Mouse (Mus musculus): ENCODE results near the gene Rela. TPM values are rescaled to one million over a fixed set of nuclear protein-coding genes. Genes with fewer than 3 reads are reported as not detected.

Rela gene
- total and polyA plus RNA-seq, 3 experiments: 12.1 to 51.9 (median 21.0) TPM

DNA sequence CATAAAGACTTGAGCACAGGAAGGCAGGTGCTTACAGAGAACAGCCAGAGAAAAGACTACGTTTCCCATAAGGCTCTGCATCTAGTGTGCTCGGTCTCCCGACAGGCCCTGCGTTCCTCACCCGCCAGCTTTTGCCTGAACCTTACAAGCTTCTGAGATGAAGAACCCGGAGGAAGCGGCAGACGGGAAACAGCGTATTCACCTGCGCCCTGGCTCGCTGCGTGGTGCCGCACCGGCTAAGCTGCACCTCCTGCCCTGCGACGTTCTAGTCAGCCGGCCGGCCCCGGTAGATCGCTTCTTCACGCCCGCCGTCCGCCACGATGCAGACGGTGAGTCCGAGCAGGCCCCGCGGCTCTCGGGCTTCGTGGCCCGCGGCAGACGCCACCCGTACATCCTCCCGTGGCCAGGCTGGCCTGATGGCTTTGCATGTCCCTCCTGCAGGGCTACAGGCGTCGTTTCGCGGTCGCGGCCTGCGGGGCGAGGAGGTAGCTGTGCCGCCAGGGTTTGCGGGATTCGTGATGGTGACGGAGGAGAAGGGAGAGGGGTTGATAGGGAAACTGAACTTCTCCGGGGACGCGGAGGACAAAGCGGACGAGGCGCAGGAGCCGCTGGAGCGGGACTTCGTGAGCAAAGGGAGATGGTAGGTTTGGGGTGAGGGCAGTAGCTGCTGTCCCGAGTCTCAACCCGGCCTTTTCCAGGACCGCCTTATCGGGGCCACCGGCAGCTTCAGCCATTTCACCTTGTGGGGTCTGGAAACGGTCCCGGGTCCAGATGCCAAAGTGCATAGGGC, 35.3 kb upstream of the Rela start, which contains the start of gene Rnaseh2c (continued):
- TF ChIP-seq ZMIZ1 (IDR thresholded peaks at IDR 0.05; ENCODE audit: low read depth, low read length) (no peak), NELFE (IDR thresholded peaks at IDR 0.05; ENCODE audit: low read depth, low read length) (peak; percentile 69)

DNA sequence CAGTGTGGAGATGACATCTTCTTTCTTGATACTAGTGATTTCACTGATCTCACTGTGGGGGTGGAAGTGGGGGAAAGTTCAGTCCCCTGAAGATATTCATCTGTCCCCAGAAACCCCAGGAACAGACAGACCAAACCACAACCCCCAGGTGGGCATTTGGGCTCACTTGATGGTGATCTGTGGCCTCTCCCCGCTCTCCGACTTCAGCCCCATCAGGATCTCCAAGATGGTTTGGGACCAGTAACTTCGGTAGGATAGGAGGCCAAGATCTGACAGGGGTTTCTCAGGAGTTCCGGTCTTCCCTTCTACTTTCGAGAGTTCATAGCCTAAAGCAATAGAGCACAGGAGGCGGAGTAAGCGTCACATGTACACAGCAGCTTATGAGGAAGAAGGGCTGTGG, 33.6 kb upstream of the Rela start:
- TF ChIP-seq USF1 (IDR thresholded peaks at IDR 0.05; ENCODE audit: low read depth, low read length) (no peak), ZNF384 (IDR thresholded peaks at IDR 0.05; ENCODE audit: low read depth, low read length) (no peak), JUN (IDR thresholded peaks at IDR 0.05; ENCODE audit: insufficient read depth, low read depth, low read length) (no peak), MYC (IDR thresholded peaks at IDR 0.05; ENCODE audit: low read depth, low read length) (no peak), GABPA (IDR thresholded peaks at IDR 0.05; ENCODE audit: insufficient replicate concordance, low read depth, low read length) (no peak), KAT2A (IDR thresholded peaks at IDR 0.05; ENCODE audit: insufficient replicate concordance, low read length) (no peak), UBTF (IDR thresholded peaks at IDR 0.05; ENCODE audit: low read depth, low read length) (no peak), MAX (IDR thresholded peaks at IDR 0.05; ENCODE audit: low read length) (no peak), MEF2A (IDR thresholded peaks at IDR 0.05; ENCODE audit: borderline replicate concordance, low read depth, low read length) (no peak), SMC3 (IDR thresholded peaks at IDR 0.05; ENCODE audit: low read depth, low read length) (no peak), NELFE (IDR thresholded peaks at IDR 0.05; ENCODE audit: low read depth, low read length) (no peak), CHD2 (IDR thresholded peaks at IDR 0.05; ENCODE audit: low read length) (no peak)
- H3K79me2 ChIP-seq (replicated peaks; ENCODE audit: control insufficient read depth, extremely low read depth, insufficient read depth, poor library complexity, severe bottlenecking): peaks cover 14% of the 10 kb centered on the region
- H3K9ac ChIP-seq (ENCODE audit: insufficient read depth, low read depth): no peak overlapping the region
- no peak overlapping the region for H3K27ac ChIP-seq (ENCODE audit: insufficient read depth, low read depth)
- dilution Hi-C loops (cut with MboI; ENCODE audit: extremely low pct_ligation_motif_present, extremely low pct_unique_long_range_greater_than_20kb, low sequenced_read_pairs) (no loop called here), in situ Hi-C loops (cut with MboI; ENCODE audit: low pct_ligation_motif_present, low pct_unique_long_range_greater_than_20kb, low sequenced_read_pairs) (no loop called here)
- no peak overlapping the region for H3K4me2 ChIP-seq (ENCODE audit: insufficient read depth, low read depth, poor library complexity, severe bottlenecking)
- peaks cover 9 to 31% of the 10 kb centered on the region in 2 experiments for H3K4me1 ChIP-seq (ENCODE audit: control insufficient read depth in 1 of 2, insufficient read depth in 2 of 2)
- no peak for DNase-seq (ENCODE audit: extremely low read depth)
- H3K36me3 ChIP-seq (replicated peaks in 1 of 2; ENCODE audit: control insufficient read depth in 1 of 2, insufficient read depth in 1 of 2, low read length in 1 of 2): peaks cover 54 to 58% of the 10 kb centered on the region in 2 experiments
- no peaks in the 10 kb centered on the region for H3K9me3 ChIP-seq (replicated peaks; ENCODE audit: low read length)
- no peaks in the 10 kb centered on the region for H3K27me3 ChIP-seq (replicated peaks)
- no peak overlapping the region for H3K4me3 ChIP-seq (replicated peaks in 1 of 3; ENCODE audit: low read depth in 2 of 3, low read length in 2 of 3, poor library complexity in 1 of 3)

DNA sequence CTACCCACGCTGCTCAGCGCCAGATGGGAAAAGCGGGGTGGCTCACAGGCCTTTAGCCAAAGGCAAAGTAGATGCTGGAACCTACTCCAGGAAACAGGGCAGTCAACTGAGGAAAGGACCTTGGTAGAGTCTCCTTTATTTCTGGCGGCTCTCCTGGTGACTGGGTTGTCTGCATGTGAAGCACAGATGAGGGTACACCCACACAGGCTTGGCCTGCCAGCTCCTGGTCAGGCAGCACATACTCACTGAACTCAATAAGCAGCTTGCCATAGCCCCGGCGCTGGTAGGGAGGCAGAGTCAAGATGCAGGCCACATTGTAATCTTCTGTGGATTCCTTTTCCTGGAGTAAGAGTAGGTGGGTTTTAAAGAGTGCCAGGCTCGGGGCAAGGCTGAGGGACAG, 32.2 kb upstream of the Rela start:
- Histone ChIP-seq H3K4me3 (replicated peaks in 1 of 3; ENCODE audit: low read depth in 2 of 3, low read length in 2 of 3, poor library complexity in 1 of 3) (no peak overlapping the region), H3K4me2 (ENCODE audit: insufficient read depth, low read depth, poor library complexity, severe bottlenecking) (no peak overlapping the region), H3K27me3 (replicated peaks) (no peaks in the 10 kb centered on the region), H3K9ac (ENCODE audit: insufficient read depth, low read depth) (no peak overlapping the region), H3K36me3 (replicated peaks in 1 of 2; ENCODE audit: control insufficient read depth in 1 of 2, insufficient read depth in 1 of 2, low read length in 1 of 2) (peaks cover 55 to 62% of the 10 kb centered on the region in 2 experiments), H3K4me1 (ENCODE audit: control insufficient read depth in 1 of 2, insufficient read depth in 2 of 2) (peaks cover 12 to 39% of the 10 kb centered on the region in 2 experiments), H3K27ac (ENCODE audit: insufficient read depth, low read depth) (no peak overlapping the region), H3K79me2 (replicated peaks; ENCODE audit: control insufficient read depth, extremely low read depth, insufficient read depth, poor library complexity, severe bottlenecking) (peaks cover 14% of the 10 kb centered on the region), H3K9me3 (replicated peaks; ENCODE audit: low read length) (no peaks in the 10 kb centered on the region)
- dilution Hi-C loops (cut with MboI; ENCODE audit: extremely low pct_ligation_motif_present, extremely low pct_unique_long_range_greater_than_20kb, low sequenced_read_pairs) (no loop called here), in situ Hi-C loops (cut with MboI; ENCODE audit: low pct_ligation_motif_present, low pct_unique_long_range_greater_than_20kb, low sequenced_read_pairs) (no loop called here)
- DNase-seq (ENCODE audit: extremely low read depth): no peak
- no peak for TF ChIP-seq ZKSCAN1 (IDR thresholded peaks at IDR 0.05; ENCODE audit: borderline replicate concordance, low read depth, low read length)
- no peak for TF ChIP-seq HCFC1 (IDR thresholded peaks at IDR 0.05; ENCODE audit: low read depth, low read length)
- no peak for TF ChIP-seq CHD2 (IDR thresholded peaks at IDR 0.05; ENCODE audit: low read length)
- TF ChIP-seq USF2 (conservative IDR thresholded peaks at IDR 0.05; ENCODE audit: low read depth, low read length): no peak
- TF ChIP-seq KAT2A (IDR thresholded peaks at IDR 0.05; ENCODE audit: insufficient replicate concordance, low read length): no peak
- no peak for TF ChIP-seq CTCF (conservative IDR thresholded peaks at IDR 0.05 in 1 of 2, IDR thresholded peaks at IDR 0.05 in 1 of 2; ENCODE audit: low read depth in 2 of 2, low read length in 2 of 2)
- no peak for TF ChIP-seq EP300 (IDR thresholded peaks at IDR 0.05; ENCODE audit: low read length)
- TF ChIP-seq E2F4 (IDR thresholded peaks at IDR 0.05; ENCODE audit: insufficient replicate concordance, low read depth, low read length): no peak
- TF ChIP-seq TCF12 (IDR thresholded peaks at IDR 0.05; ENCODE audit: low read depth, low read length): no peak
- no peak for TF ChIP-seq SMC3 (IDR thresholded peaks at IDR 0.05; ENCODE audit: low read depth, low read length)
- TF ChIP-seq TBP (conservative IDR thresholded peaks at IDR 0.05; ENCODE audit: low read depth, low read length): no peak

Measured in CH12.LX (cell line).